Mouse (Mus musculus) neutrophil, adult 5-6 weeks (primary cell): ENCODE data around the gene Slc35e3. TPM values are rescaled to one million over a fixed set of nuclear protein-coding genes. Genes with fewer than 3 reads are reported as not detected.
A peak's percentile ranks its signal among the peaks of the same experiment; 100 is the strongest.

Experiments used
- ATAC-seq: fragments of 151-379, 151-347 bp; 2 replicates; pipeline ENCODE4 v1.8.0; 2017; ENCODE audit warnings: mild to moderate bottlenecking, moderate TSS enrichment; ENCODE audit not compliant: insufficient number of reproducible peaks, poor library complexity, low FRiP score, severe bottlenecking; ENCODE audit errors: extremely low read depth
- total RNA-seq: library from RNA; stranded (forward); fragments of 200-1000 nt; gene quantifications from 2 replicates; pipeline ENCODE4 v1.2.3, GENCODE M21; 2017

Slc35e3 gene
- total RNA-seq, 1 experiment from 2014 or later: 13.2 TPM

DNA sequence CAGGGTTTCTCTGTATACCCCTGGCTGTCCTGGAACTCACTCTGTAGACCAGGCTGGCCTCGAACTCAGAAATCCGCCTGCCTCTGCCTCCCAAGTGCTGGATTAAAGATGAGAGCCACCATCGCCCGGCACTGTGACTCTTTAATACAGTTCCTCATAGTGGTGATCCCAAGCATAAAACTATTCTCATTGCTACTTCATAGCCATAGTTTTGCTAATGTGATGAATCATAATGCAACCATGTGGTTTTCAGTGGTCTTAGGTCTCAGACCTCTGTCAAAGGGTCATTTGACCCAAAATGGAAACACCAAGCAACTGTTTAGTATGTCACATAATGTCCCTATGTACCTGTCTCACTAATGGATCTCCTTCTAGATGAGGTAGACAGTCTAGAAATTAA is 50.6 kb downstream of the Slc35e3 start:
- no peak for ATAC-seq

DNA sequence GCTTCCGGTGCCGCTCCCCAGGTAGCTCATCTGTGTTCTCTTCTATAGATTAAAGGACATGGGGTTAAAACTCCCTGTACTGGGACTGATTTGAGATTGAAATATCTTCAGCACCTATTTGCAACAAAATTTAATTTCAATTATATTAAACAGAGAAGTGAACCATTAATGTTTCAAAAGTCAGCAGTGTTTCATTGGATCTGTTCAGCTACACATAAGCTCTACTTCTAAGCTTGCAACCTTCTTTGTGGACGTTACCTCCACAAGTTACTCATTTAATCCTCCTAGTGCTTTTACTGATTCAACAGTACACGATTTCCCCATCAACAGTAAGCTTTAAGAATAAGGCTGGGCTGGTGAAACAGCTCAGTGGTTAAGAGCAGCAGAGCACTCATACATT is 51.1 kb downstream of the Slc35e3 start:
- ATAC-seq: no peak

- no peak for ATAC-seq
These were observed 51.8 kb downstream of the Slc35e3 start for GRCm38 (mm10) chr10:117694255-117694953.

DNA sequence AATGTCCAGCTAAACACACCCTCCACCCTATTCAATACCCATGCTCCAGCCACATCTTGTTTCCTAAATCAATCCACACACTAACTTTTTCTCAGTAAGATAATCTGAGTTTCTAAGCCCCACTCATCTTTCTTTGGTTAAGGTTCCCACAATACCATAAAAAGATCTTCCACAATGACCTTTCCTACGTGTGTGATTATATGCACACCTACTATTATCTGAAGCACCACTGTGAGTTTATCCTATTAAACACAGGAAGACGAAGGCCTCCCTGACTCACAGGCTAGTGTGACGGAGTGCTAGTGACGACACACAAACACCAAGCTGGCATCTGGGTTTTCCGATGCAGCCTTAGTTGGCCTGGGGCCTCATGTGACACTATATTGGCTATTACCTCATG is 53.2 kb downstream of the Slc35e3 start:
- ATAC-seq: no peak

GRCm38 (mm10) chr10:117692173-117692572 is 54.0 kb downstream of the Slc35e3 start:
- ATAC-seq: no peak

DNA sequence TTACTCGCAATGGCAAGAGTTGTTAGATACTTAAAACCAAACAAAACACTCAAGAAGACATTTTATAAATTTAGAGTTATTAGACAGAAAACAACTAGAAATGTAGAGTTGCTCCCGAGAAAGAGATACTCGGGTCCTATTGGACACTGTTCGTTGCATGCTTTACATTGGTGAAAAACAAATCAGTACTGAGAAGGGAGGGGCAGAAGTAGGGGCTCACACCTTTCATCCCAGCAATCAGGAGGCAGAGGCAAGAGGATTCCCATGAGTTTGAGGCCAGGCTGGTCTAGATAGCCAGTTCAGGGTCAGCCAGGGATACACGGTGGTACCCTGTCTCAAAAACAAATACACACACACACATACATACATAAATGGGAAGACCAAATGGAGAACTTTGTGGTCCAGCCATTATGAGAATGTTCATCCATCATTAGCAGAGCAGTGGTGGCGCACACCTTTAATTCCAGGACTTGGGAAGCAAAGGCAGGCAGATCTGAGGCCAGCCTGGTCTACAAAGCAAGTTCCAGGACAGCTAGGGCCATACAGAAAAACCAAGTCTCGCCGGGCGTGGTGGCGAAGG is 54.7 kb downstream of the Slc35e3 start:
- ATAC-seq: no peak

DNA sequence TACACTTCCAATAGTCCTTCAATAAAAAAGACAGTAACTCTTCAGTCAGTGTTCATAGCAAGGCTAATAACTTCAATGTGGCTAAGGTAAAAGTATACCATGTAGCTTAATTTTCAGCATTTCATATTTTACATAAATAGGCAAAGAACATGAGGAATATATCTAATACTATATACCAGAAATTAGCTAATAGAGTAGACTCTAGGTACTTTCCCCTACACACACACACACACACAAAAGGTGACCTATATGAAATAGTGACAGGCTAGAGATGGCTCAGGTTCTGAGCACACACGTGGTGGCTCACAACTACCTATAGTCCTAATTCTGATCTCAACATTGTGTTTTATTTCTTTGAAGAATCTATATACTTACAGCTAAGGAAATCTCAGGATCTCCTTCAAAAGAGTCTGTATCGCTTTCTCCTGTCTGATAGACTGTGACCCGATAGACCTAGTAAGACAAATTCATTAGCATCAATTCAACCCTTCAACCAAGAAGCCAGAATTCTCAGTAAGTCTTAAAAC is 55.3 kb downstream of the Slc35e3 start:
- no peak for ATAC-seq

GRCm38 (mm10) chr10:117690101-117690352 is 56.1 kb downstream of the Slc35e3 start:
- ATAC-seq: no peak

DNA sequence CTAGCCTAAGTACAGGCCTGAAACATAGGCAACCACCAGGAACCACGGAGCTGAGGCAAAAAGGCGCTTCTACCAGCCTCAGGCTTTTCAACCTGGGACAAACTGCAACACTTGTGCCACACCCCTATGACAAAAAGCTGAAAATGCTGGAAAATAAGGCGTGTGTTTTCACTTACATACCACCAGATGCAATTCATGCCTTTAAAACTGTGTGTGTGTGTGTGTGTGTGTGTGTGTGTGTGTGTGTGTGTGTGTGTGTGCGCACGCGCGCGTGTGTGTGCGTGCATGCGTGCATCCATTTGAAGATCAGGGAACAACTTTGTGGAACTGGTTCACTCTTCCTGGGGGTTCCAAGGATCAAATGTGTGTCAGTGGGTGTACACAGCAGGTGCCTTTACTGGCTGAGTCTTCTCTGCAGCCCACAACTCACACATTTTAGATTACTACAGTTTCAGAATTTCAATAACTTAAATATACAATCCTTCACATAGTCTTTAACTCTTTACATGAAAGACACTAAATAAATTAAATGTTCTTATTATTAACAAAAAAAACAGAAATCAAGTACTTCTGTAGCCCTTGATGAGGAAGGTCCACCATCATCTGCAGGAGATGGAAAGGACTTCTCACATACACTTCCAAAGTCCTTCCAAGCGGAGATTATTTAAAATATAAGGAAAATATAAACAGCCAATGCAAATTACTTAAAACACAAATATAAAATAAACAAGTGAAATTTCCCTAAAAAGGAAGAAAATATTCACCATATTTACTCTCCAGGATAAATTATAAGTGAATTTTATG is 56.7 kb downstream of the Slc35e3 start:
- ATAC-seq: no peak

GRCm38 (mm10) chr10:117688204-117689151 is 57.7 kb downstream of the Slc35e3 start:
- ATAC-seq: peak; percentile 58; the same call in 1 of the 2 replicates

DNA sequence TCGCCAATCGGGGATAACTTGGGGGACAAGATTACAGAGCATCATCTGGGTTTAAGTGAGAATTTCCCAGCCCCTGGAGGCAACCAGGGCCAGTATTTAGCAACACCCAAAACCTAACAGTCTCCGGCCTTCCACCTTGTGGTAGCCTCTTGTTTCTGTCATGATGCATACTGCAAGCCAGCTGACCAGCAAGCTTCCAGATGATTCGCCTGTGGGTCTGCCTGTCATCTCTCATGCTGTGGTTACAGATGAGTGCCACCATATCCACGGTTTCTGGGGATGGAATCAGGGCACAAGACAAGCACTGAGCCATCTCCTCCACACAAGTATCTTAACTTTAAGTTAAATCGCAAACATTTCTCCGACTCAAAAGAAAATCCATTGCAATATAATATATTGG is 58.6 kb downstream of the Slc35e3 start:
- ATAC-seq: no peak

- ATAC-seq: no peak
These were observed 59.1 kb downstream of the Slc35e3 start for GRCm38 (mm10) chr10:117687018-117687417.

GRCm38 (mm10) chr10:117685849-117686591 is 60.1 kb downstream of the Slc35e3 start:
- no peak for ATAC-seq

DNA sequence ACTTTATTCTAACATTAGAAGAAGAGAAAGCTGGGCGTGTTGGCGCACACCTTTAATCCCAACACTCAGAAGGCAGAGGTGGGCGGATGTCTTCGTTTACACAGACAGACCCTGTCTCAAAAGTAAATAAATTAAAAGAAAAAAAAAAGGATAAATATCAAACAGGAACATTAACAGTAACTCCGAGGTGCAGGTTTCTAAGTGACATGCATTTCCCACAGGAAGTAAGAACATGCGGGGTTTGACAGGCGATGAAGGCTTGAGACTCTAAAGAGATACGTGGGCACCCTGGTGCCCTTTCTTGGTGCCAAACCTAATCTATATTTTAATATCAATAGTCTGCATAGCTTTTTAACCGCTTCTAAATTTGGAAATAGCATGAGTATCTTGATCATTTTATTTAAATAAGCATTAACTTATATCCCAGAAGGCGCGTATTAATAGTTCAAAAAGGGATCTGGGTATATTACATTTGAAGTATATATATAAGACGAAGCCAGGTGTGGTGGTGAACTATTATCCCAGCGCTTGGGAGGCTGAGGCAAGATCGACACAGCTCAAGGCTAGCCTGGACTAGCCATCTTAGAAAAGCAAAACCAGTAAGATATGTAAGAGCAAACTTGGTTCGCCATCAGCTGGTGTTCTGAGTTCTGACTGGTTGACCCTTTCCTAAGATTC is 60.9 kb downstream of the Slc35e3 start:
- no peak for ATAC-seq

DNA sequence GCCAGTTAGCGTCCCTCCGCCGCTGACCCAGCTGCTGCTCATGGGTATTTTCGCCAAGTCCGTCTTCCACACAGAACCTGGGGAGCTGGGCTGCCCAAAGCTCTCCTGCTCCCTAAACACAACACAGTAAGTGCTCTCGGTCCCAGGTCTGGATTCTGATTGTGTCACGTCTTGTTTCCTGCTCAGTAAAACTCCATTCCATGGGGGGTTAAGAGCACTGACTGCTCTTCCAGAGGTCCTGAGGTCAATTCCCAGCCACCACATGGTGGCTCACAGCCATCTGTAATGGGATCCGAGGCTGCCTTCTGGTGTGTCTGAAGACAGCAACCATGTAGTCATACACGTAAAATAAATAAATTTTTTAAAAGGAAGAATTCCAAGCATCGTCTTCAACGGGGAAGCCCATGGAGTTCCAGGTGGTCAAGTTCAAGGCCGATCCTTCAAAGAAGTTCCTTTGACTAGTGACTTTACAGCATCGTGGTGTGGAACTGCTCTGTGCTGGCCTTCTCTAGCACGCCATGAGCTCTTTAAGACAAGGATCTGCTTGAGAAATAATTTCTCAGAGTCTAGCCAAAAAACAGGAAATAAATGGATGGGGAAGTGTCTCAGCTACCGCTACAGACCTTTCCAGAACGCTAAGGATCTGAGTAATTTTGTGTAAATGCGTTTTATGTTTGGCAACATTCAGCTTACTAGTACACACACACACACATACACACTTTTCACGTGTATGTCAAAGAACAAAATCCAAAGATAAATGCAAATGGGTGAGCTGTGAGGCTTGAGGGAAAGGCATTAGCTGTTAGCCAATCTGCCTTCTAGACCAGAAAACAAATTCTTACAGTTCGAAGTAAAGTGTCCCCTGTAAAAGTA is 61.6 kb downstream of the Slc35e3 start:
- no peak for ATAC-seq

GRCm38 (mm10) chr10:117683734-117684037 is 62.5 kb downstream of the Slc35e3 start:
- no peak for ATAC-seq
